Mouse (Mus musculus) cerebellum, adult 2 months (tissue): ENCODE results near the gene Rasl11b. TPM values are rescaled to one million over a fixed set of nuclear protein-coding genes. Genes with fewer than 3 reads are reported as not detected.

Experiments used
- DNase-seq, 2 experiments: peaks; one replicate each; pipeline ENCODE4 v3.0.0; 2021
- H3K27ac ChIP-seq: fragments of 200-500 bp; 2 replicates; pipeline ENCODE4 v1.5.1; 2012; ENCODE audit warnings: low read length, control low read depth, inconsistent platforms; ENCODE audit not compliant: insufficient read depth
- H3K27me3 ChIP-seq: fragments of 200-500 bp; 2 replicates; pipeline ENCODE4 v1.6.1; 2012; ENCODE audit warnings: inconsistent platforms, mild to moderate bottlenecking, low read length, moderate library complexity; ENCODE audit not compliant: control insufficient read depth, insufficient read depth
- H3K4me1 ChIP-seq: fragments of 200-500 bp; 2 replicates; pipeline ENCODE4 v1.6.1; 2011; ENCODE audit warnings: low read length; ENCODE audit not compliant: control insufficient read depth, insufficient read depth
- H3K4me3 ChIP-seq: fragments of 200-500 bp; replicated peaks from 2 replicates; pipeline ENCODE3; 2011; ENCODE audit warnings: mild to moderate bottlenecking, low read depth, low read length, control low read depth; ENCODE audit not compliant: insufficient read depth
- CTCF ChIP-seq: fragments of 200-500 bp; IDR thresholded peaks from 2 replicates; pipeline ENCODE4 v1.5.1; 2011; ENCODE audit warnings: low read depth, mild to moderate bottlenecking, control low read depth, low read length, moderate library complexity, borderline replicate concordance; ENCODE audit not compliant: insufficient read depth
- POLR2A ChIP-seq: fragments of 200-500 bp; IDR thresholded peaks from 2 replicates; pipeline ENCODE4 v1.6.1; 2011; ENCODE audit warnings: low read length, control low read depth, borderline replicate concordance; ENCODE audit not compliant: insufficient read depth
- WGBS: fragments of 180-500 bp; shearing (Covaris S2); methylation state at CpG from one replicate; pipeline ENCODE4 v1.1.7; 2018; 5-methylcytosine and 5-hydroxymethylcytosine counted together
- polyA plus RNA-seq: library from polyadenylated mRNA; depleted of rRNA; stranded (reverse); fragments of >200 nt; gene quantifications from 2 replicates; pipeline ENCODE4 v1.2.3, GENCODE M21; 2012; rRNA removed

The Rasl11b gene
- polyA plus RNA-seq, 1 experiment, result 40.7 TPM

- H3K27ac ChIP-seq, result no peak overlapping the region
- no peak for DNase-seq
- 89% methylated on average over 8 of the region's 8 CpGs for WGBS
- H3K4me3 ChIP-seq, result no peak overlapping the region
- H3K27me3 ChIP-seq, result no peaks in the 10 kb centered on the region
- TF ChIP-seq CTCF (no peak), POLR2A (no peak)
- H3K4me1 ChIP-seq, result peaks cover 2% of the 10 kb centered on the region; the same call in 1 of the 2 replicates
Observed at GRCm38 (mm10) chr5:74240298-74240697, 45.2 kb downstream of the Rasl11b start.

- TF ChIP-seq CTCF (no peak), POLR2A (no peak)
- H3K4me3 ChIP-seq, result no peak overlapping the region
- no peak for DNase-seq
- no peak overlapping the region for H3K27ac ChIP-seq
- WGBS, result 82% methylated on average over 13 of the region's 13 CpGs
- peaks cover 5% of the 10 kb centered on the region; the same call in 1 of the 2 replicates for H3K4me1 ChIP-seq
- H3K27me3 ChIP-seq, result no peaks in the 10 kb centered on the region
Observed at GRCm38 (mm10) chr5:74240926-74241680, 46.0 kb downstream of the Rasl11b start.

- Histone ChIP-seq H3K27me3 (no peaks in the 10 kb centered on the region), H3K4me1 (peaks cover 5% of the 10 kb centered on the region), H3K27ac (no peak overlapping the region), H3K4me3 (no peak overlapping the region)
- TF ChIP-seq POLR2A (no peak), CTCF (no peak)
- WGBS, result 88% methylated on average over 3 of the region's 3 CpGs
- no peak for DNase-seq
Observed at GRCm38 (mm10) chr5:74242654-74243053, 47.6 kb downstream of the Rasl11b start.

- DNase-seq, result peak; percentile 51 to 72
- TF ChIP-seq POLR2A, result no peak
- no peak for TF ChIP-seq CTCF
- Histone ChIP-seq H3K27ac (no peak overlapping the region), H3K4me3 (no peak overlapping the region), H3K4me1 (peaks cover 5% of the 10 kb centered on the region), H3K27me3 (no peaks in the 10 kb centered on the region)
- 32% methylated on average over 14 of the region's 14 CpGs for whole genome bisulfite sequencing
Observed at GRCm38 (mm10) chr5:74244406-74245019, 49.4 kb downstream of the Rasl11b start.

- no peak overlapping the region for H3K27ac ChIP-seq
Observed at GRCm38 (mm10) chr5:74245641-74246145, 50.6 kb downstream of the Rasl11b start.

GRCm38 (mm10) chr5:74246453-74246852 lies 51.4 kb downstream of the Rasl11b start:
- TF ChIP-seq POLR2A (no peak), CTCF (no peak)
- WGBS, result 90% methylated on average over 4 of the region's 4 CpGs
- DNase-seq, result no peak

More at GRCm38 (mm10) chr5:74245641-74246145, 50.6 kb downstream of the Rasl11b start:
- Histone ChIP-seq H3K4me3 (no peak overlapping the region), H3K4me1 (peaks cover 10% of the 10 kb centered on the region), H3K27me3 (no peaks in the 10 kb centered on the region)
- no peak for DNase-seq
- TF ChIP-seq POLR2A (no peak), CTCF (no peak)
- 72% methylated on average over 8 of the region's 8 CpGs for WGBS

GRCm38 (mm10) chr5:74246971-74247370 lies 51.9 kb downstream of the Rasl11b start:
- 90% methylated on average over 3 of the region's 3 CpGs for WGBS
- peaks cover 15% of the 10 kb centered on the region for H3K4me1 ChIP-seq
- no peak overlapping the region for H3K27ac ChIP-seq
- H3K27me3 ChIP-seq, result no peaks in the 10 kb centered on the region
- H3K4me3 ChIP-seq, result no peak overlapping the region
- no peak for DNase-seq
- no peak for TF ChIP-seq POLR2A

More at GRCm38 (mm10) chr5:74246453-74246852, 51.4 kb downstream of the Rasl11b start:
- Histone ChIP-seq H3K27me3 (no peaks in the 10 kb centered on the region), H3K4me1 (peaks cover 12% of the 10 kb centered on the region), H3K27ac (no peak overlapping the region), H3K4me3 (no peak overlapping the region)

Other genes starting within 250 kb of the Rasl11b start
- gene Usp46, start 126.9 kb upstream of the Rasl11b start, polyA plus RNA-seq, result 61.4 and 66.2 TPM in 2 replicates